Mouse (Mus musculus): Measurements from ENCODE around the gene Tspan15. TPM values are rescaled to one million over a fixed set of nuclear protein-coding genes. Genes with fewer than 3 reads are reported as not detected.

Gene Tspan15
- polyA plus RNA-seq, 1 experiment from 2014 or later, result 36.0 TPM

GRCm38 (mm10) chr10:62208241-62208896 is 22.7 kb downstream of the Tspan15 start:
- no peak overlapping the region for H3K4me3 ChIP-seq (ENCODE audit: low read length)
- H3K36me3 ChIP-seq (ENCODE audit: control insufficient read depth, insufficient read depth, low read length), result no peaks in the 10 kb centered on the region
- ATAC-seq (ENCODE audit: low FRiP score, low TSS enrichment), result no peak
- no peaks in the 10 kb centered on the region for H3K9me3 ChIP-seq (ENCODE audit: control insufficient read depth, low read length)
- H3K4me2 ChIP-seq (replicated peaks; ENCODE audit: low read depth, low read length), result no peak overlapping the region
- peaks cover 19% of the 10 kb centered on the region for H3K4me1 ChIP-seq (ENCODE audit: control insufficient read depth, insufficient read depth, low read length)
- no peak overlapping the region for H3K9ac ChIP-seq (ENCODE audit: low read depth, low read length)
- H3K27ac ChIP-seq (ENCODE audit: low read depth, low read length), result peak overlapping the region; percentile 30; the same call in 1 of the 2 replicates
- H3K27me3 ChIP-seq (ENCODE audit: control insufficient read depth, insufficient read depth, low read length), result no peaks in the 10 kb centered on the region
- 25% methylated on average over 10 of the region's 10 CpGs for WGBS

- no peaks in the 10 kb centered on the region for H3K4me1 ChIP-seq (ENCODE audit: control insufficient read depth, insufficient read depth, low read length)
- WGBS, result 83% methylated on average over 6 of the region's 6 CpGs
- no peaks in the 10 kb centered on the region for H3K9me3 ChIP-seq (ENCODE audit: control insufficient read depth, low read length)
- H3K4me3 ChIP-seq (ENCODE audit: low read length), result no peak overlapping the region
- no peak overlapping the region for H3K9ac ChIP-seq (ENCODE audit: low read depth, low read length)
- no peak overlapping the region for H3K4me2 ChIP-seq (replicated peaks; ENCODE audit: low read depth, low read length)
- no peaks in the 10 kb centered on the region; the same call in 1 of the 2 replicates for H3K36me3 ChIP-seq (ENCODE audit: control insufficient read depth, insufficient read depth, low read length)
- no peaks in the 10 kb centered on the region for H3K27me3 ChIP-seq (ENCODE audit: control insufficient read depth, insufficient read depth, low read length)
- H3K27ac ChIP-seq (ENCODE audit: low read depth, low read length), result no peak overlapping the region
- ATAC-seq (ENCODE audit: low FRiP score, low TSS enrichment), result no peak
These were observed 28.5 kb downstream of the Tspan15 start for GRCm38 (mm10) chr10:62202574-62202973.

- Histone ChIP-seq H3K9me3 (ENCODE audit: control insufficient read depth, low read length) (no peaks in the 10 kb centered on the region), H3K4me2 (replicated peaks; ENCODE audit: low read depth, low read length) (no peak overlapping the region), H3K27ac (ENCODE audit: low read depth, low read length) (no peak overlapping the region), H3K4me3 (ENCODE audit: low read length) (no peak overlapping the region), H3K27me3 (ENCODE audit: control insufficient read depth, insufficient read depth, low read length) (no peaks in the 10 kb centered on the region), H3K9ac (ENCODE audit: low read depth, low read length) (no peak overlapping the region), H3K4me1 (ENCODE audit: control insufficient read depth, insufficient read depth, low read length) (0 out of 2 replicates have a peak, but pooled peaks cover 5% of the 10 kb centered on the region), H3K36me3 (ENCODE audit: control insufficient read depth, insufficient read depth, low read length) (no peaks in the 10 kb centered on the region; the same call in 1 of the 2 replicates)
- WGBS, result 76% methylated on average over 1 of the region's 1 CpGs
- ATAC-seq (ENCODE audit: low FRiP score, low TSS enrichment), result no peak
These were observed 32.2 kb downstream of the Tspan15 start for GRCm38 (mm10) chr10:62198891-62199290.

- Histone ChIP-seq H3K4me1 (ENCODE audit: control insufficient read depth, insufficient read depth, low read length) (peaks cover 16% of the 10 kb centered on the region; the same call in 1 of the 2 replicates), H3K27ac (ENCODE audit: low read depth, low read length) (no peak overlapping the region), H3K4me2 (replicated peaks; ENCODE audit: low read depth, low read length) (no peak overlapping the region), H3K27me3 (ENCODE audit: control insufficient read depth, insufficient read depth, low read length) (no peaks in the 10 kb centered on the region), H3K9me3 (ENCODE audit: control insufficient read depth, low read length) (no peaks in the 10 kb centered on the region), H3K36me3 (ENCODE audit: control insufficient read depth, insufficient read depth, low read length) (no peaks in the 10 kb centered on the region; the same call in 1 of the 2 replicates), H3K9ac (ENCODE audit: low read depth, low read length) (no peak overlapping the region), H3K4me3 (ENCODE audit: low read length) (no peak overlapping the region)
- 85% methylated on average over 4 of the region's 4 CpGs for WGBS
- ATAC-seq (ENCODE audit: low FRiP score, low TSS enrichment), result no peak
These were observed 33.6 kb downstream of the Tspan15 start for GRCm38 (mm10) chr10:62197403-62197802.

GRCm38 (mm10) chr10:62195376-62195775 is 35.7 kb downstream of the Tspan15 start:
- no peaks in the 10 kb centered on the region for H3K9me3 ChIP-seq (ENCODE audit: control insufficient read depth, low read length)
- no peak overlapping the region for H3K4me2 ChIP-seq (replicated peaks; ENCODE audit: low read depth, low read length)
- no peaks in the 10 kb centered on the region for H3K27me3 ChIP-seq (ENCODE audit: control insufficient read depth, insufficient read depth, low read length)
- peaks cover 19% of the 10 kb centered on the region; the same call in 1 of the 2 replicates for H3K4me1 ChIP-seq (ENCODE audit: control insufficient read depth, insufficient read depth, low read length)
- no peak overlapping the region for H3K9ac ChIP-seq (ENCODE audit: low read depth, low read length)
- peak; percentile 20; the same call in 1 of the 2 replicates for ATAC-seq (ENCODE audit: low FRiP score, low TSS enrichment)
- WGBS, result 35% methylated on average over 7 of the region's 7 CpGs
- H3K27ac ChIP-seq (ENCODE audit: low read depth, low read length), result no peak overlapping the region
- H3K4me3 ChIP-seq (ENCODE audit: low read length), result no peak overlapping the region
- H3K36me3 ChIP-seq (ENCODE audit: control insufficient read depth, insufficient read depth, low read length), result no peaks in the 10 kb centered on the region

GRCm38 (mm10) chr10:62194946-62195345 is 36.1 kb downstream of the Tspan15 start:
- Histone ChIP-seq H3K4me3 (ENCODE audit: low read length) (no peak overlapping the region), H3K9me3 (ENCODE audit: control insufficient read depth, low read length) (no peaks in the 10 kb centered on the region), H3K27me3 (ENCODE audit: control insufficient read depth, insufficient read depth, low read length) (no peaks in the 10 kb centered on the region), H3K4me1 (ENCODE audit: control insufficient read depth, insufficient read depth, low read length) (peaks cover 19% of the 10 kb centered on the region; the same call in 1 of the 2 replicates), H3K9ac (ENCODE audit: low read depth, low read length) (no peak overlapping the region), H3K27ac (ENCODE audit: low read depth, low read length) (no peak overlapping the region), H3K4me2 (replicated peaks; ENCODE audit: low read depth, low read length) (no peak overlapping the region), H3K36me3 (ENCODE audit: control insufficient read depth, insufficient read depth, low read length) (no peaks in the 10 kb centered on the region)
- WGBS, result 45% methylated on average over 6 of the region's 6 CpGs
- ATAC-seq (ENCODE audit: low FRiP score, low TSS enrichment), result no peak

- H3K4me2 ChIP-seq (replicated peaks; ENCODE audit: low read depth, low read length), result no peak overlapping the region
- H3K4me3 ChIP-seq (ENCODE audit: low read length), result no peak overlapping the region
- H3K36me3 ChIP-seq (ENCODE audit: control insufficient read depth, insufficient read depth, low read length), result no peaks in the 10 kb centered on the region
- no peak overlapping the region for H3K27ac ChIP-seq (ENCODE audit: low read depth, low read length)
- H3K4me1 ChIP-seq (ENCODE audit: control insufficient read depth, insufficient read depth, low read length), result peaks cover 19% of the 10 kb centered on the region; the same call in 1 of the 2 replicates
- no peak for ATAC-seq (ENCODE audit: low FRiP score, low TSS enrichment)
- H3K9me3 ChIP-seq (ENCODE audit: control insufficient read depth, low read length), result no peaks in the 10 kb centered on the region
- no peaks in the 10 kb centered on the region for H3K27me3 ChIP-seq (ENCODE audit: control insufficient read depth, insufficient read depth, low read length)
- WGBS, result 85% methylated on average over 5 of the region's 5 CpGs
- H3K9ac ChIP-seq (ENCODE audit: low read depth, low read length), result no peak overlapping the region
These were observed 36.6 kb downstream of the Tspan15 start for GRCm38 (mm10) chr10:62194461-62194860.

GRCm38 (mm10) chr10:62194043-62194442 is 37.0 kb downstream of the Tspan15 start:
- Histone ChIP-seq H3K36me3 (ENCODE audit: control insufficient read depth, insufficient read depth, low read length) (no peaks in the 10 kb centered on the region), H3K9ac (ENCODE audit: low read depth, low read length) (no peak overlapping the region), H3K9me3 (ENCODE audit: control insufficient read depth, low read length) (no peaks in the 10 kb centered on the region), H3K27ac (ENCODE audit: low read depth, low read length) (no peak overlapping the region), H3K4me1 (ENCODE audit: control insufficient read depth, insufficient read depth, low read length) (peaks cover 19% of the 10 kb centered on the region; the same call in 1 of the 2 replicates), H3K4me2 (replicated peaks; ENCODE audit: low read depth, low read length) (no peak overlapping the region), H3K4me3 (ENCODE audit: low read length) (no peak overlapping the region), H3K27me3 (ENCODE audit: control insufficient read depth, insufficient read depth, low read length) (no peaks in the 10 kb centered on the region)
- 90% methylated on average over 6 of the region's 6 CpGs for WGBS
- ATAC-seq (ENCODE audit: low FRiP score, low TSS enrichment), result no peak

GRCm38 (mm10) chr10:62192701-62193157 is 38.3 kb downstream of the Tspan15 start:
- H3K9me3 ChIP-seq (ENCODE audit: control insufficient read depth, low read length), result no peaks in the 10 kb centered on the region

More at GRCm38 (mm10) chr10:62192701-62193157, 38.3 kb downstream of the Tspan15 start:
- Histone ChIP-seq H3K36me3 (ENCODE audit: control insufficient read depth, insufficient read depth, low read length) (no peaks in the 10 kb centered on the region), H3K4me1 (ENCODE audit: control insufficient read depth, insufficient read depth, low read length) (peaks cover 19% of the 10 kb centered on the region; the same call in 1 of the 2 replicates), H3K27me3 (ENCODE audit: control insufficient read depth, insufficient read depth, low read length) (no peaks in the 10 kb centered on the region), H3K27ac (ENCODE audit: low read depth, low read length) (no peak overlapping the region; the same call in 1 of the 2 replicates), H3K4me3 (ENCODE audit: low read length) (no peak overlapping the region), H3K4me2 (replicated peaks; ENCODE audit: low read depth, low read length) (no peak overlapping the region), H3K9ac (ENCODE audit: low read depth, low read length) (no peak overlapping the region)
- 45% methylated on average over 9 of the region's 9 CpGs for WGBS
- peak; percentile 18; the same call in 1 of the 2 replicates for ATAC-seq (ENCODE audit: low FRiP score, low TSS enrichment)
